Mouse (Mus musculus): ENCODE data around the gene Cfap100.

Gene Cfap100

DNA sequence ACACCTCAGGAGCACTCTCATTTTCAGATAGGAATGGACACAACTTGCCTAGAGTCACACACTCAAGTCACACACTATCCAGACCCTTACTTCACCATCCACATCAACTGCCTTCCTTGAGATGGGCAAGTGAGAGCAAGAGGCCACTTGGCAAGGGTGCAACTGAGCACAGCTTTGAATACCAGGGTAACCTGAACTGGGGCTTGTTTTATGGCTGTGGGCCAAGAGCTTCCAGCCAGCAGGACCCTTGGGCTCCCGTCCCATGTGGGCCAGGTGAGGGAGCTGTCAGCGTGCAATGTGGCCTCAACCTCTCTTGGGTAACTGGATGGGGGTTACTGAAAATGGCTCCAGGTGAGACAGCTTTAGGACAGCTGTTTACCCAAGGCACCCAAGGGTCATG lies 28.8 kb upstream of the Cfap100 start:
- DNase-seq (ENCODE audit: low read depth) = no peak

DNA sequence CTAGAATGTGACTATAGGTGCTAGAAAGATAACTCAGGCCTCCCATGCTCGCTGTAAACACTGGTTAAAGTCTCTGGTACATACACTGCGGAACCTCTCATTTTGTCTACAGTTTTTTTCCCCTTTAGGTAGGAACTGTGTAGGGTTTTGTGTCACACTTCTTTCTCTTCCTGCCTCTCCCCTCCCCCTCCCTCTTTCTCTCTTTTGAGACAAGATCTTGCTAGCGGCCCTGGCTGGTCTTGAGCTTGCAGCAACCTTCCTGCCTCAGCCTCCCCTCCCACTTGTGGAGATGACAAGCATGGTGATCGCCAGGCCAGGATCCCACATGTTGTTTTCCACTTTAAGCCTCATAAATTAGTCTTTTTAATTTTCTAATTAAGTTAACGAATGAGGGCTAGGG lies 25.2 kb upstream of the Cfap100 start:
- DNase-seq (ENCODE audit: low read depth) = no peak

- no peak for DNase-seq (ENCODE audit: low read depth)
These were observed 24.0 kb upstream of the Cfap100 start for GRCm38 (mm10) chr6:90452603-90453002.

GRCm38 (mm10) chr6:90451512-90451911 lies 22.9 kb upstream of the Cfap100 start:
- no peak for DNase-seq (ENCODE audit: low read depth)

DNA sequence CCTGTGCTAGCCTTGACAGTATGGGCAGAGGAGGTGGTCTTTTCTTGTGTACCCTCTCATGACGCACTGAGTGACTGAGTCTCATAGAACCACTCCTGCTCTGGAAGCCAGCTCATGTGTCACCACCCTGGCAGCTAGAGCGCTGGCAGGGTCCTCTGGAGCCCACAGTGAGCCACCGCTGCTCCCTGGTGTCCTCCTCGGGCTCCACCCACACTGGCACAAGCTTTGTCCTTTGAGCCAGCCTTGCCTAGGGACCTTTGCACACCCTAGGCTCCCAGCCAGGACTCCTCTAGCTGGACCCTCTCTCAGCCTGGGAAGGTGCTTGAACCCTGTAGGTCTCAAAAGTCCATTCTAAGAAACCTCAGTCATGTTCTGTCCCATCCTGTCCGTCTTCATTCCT lies 22.1 kb upstream of the Cfap100 start:
- DNase-seq (ENCODE audit: low read depth) = no peak

GRCm38 (mm10) chr6:90450179-90450578 lies 21.6 kb upstream of the Cfap100 start:
- DNase-seq (ENCODE audit: low read depth) = peak; percentile 24

DNA sequence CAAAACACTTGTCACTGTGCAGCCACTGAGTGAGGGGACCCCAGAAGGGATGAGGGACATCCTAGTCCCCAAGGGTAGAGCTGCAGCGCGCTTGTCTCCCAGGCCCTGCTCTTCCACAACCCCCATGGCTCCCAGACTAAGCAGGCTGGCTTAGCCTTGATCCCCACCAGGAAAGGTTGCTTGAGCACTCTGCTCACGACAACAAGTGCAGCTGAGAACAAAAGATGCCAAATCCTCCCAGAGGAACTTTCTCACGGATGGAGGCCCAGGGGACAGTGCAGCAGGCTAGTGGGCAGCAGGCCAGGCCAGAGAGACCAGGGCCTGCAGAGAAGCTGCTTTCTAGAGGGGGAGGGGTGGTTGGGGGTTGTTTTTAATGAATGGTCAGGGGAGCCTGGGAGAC lies 18.3 kb upstream of the Cfap100 start:
- no peak for DNase-seq (ENCODE audit: low read depth)

DNA sequence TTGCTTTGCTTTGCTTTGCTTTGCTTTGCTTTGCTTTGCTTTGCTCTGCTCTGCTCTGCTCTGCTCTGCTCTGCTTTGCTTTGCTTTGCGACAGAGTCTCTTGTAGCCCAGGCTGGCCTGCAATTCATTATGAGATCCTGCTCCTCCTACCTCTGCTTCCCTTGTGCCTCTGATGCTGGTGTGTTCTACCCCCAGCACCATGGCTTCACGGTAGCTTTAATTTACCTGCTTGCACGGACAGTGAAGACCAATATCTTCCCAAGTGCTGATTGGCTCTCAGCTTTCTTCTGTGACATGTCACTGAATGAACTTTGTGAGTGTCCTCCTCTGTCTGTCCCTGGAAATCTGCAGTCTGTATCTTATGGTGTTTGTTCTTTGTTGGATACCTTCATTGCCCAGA lies 8.4 kb upstream of the Cfap100 start:
- no peak for DNase-seq (ENCODE audit: low read depth)

DNA sequence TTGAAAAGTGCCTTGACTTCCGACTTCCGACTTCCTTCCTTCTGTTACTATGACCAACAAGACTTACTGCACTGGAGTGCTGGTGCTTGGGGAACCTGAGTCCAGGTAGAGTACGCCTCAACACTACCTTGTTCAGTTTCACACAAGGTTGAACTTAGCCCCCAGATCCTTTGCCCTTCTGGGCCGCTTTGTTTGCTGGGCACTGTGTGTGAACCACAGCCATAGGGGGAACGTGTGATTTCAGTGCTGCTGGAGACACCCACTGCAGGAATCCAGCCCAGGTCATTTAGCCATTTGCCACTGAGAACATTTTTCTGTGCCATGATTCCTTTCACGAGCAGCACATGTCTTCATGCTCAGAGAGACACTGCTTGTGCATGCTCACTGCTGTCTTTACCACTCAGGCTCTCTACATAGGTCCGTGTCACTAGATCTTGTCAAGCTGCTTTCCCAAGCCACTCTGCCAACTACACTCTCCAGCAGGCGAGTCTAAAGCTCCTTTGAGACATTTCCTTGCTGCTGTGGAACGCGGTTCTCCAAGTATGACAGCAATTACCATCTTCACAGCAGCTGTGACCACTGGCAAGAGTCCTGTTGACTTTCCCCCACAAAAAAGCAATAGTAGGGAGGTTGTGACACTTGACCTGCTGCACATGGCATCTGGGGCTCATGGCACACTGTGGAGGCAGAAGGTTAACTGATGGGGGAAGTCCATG lies 7.8 kb upstream of the Cfap100 start:
- DNase-seq (ENCODE audit: low read depth) = no peak

GRCm38 (mm10) chr6:90435195-90435618 lies 6.6 kb upstream of the Cfap100 start:
- DNase-seq (ENCODE audit: low read depth) = peak; percentile 48

- DNase-seq (ENCODE audit: low read depth) = no peak
These were observed 6.1 kb upstream of the Cfap100 start for GRCm38 (mm10) chr6:90434687-90435086.

- DNase-seq (ENCODE audit: low read depth) = no peak
These were observed 2.9 kb upstream of the Cfap100 start for GRCm38 (mm10) chr6:90431487-90431886.

DNA sequence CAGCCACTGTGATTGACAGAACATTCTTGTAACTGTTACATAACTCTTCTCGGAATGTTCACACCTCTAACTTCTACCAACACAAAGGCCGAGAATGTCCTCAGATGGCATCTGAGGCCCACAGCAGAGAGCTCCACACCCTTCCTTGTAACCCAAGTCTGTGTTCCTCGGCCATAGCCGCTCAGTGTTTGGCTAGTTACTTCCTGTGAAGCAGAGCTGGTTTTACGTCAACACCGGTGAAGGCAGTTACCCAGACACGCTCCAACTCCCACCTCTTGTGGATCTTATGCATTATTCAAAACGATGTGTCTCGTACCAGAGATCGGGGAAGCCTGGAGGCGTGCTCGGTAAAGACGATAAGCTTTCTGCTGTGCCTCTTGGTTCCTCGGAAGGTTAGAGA lies 1.3 kb upstream of the Cfap100 start:
- no peak for DNase-seq (ENCODE audit: low read depth)

GRCm38 (mm10) chr6:90426003-90426402 lies 2.6 kb downstream of the Cfap100 start:
- no peak for DNase-seq (ENCODE audit: low read depth)

- DNase-seq (ENCODE audit: low read depth) = no peak
These were observed 3.2 kb downstream of the Cfap100 start for GRCm38 (mm10) chr6:90425361-90425760.

- DNase-seq (ENCODE audit: low read depth) = peak; percentile 74
These were observed 6.0 kb downstream of the Cfap100 start for GRCm38 (mm10) chr6:90422565-90422964.

- no peak for DNase-seq (ENCODE audit: low read depth)
These were observed 16.7 kb downstream of the Cfap100 start for GRCm38 (mm10) chr6:90411926-90412325.

- DNase-seq (ENCODE audit: low read depth) = no peak
These were observed 17.6 kb downstream of the Cfap100 start for GRCm38 (mm10) chr6:90410972-90411371.

GRCm38 (mm10) chr6:90408632-90409031 lies 20.0 kb downstream of the Cfap100 start:
- DNase-seq (ENCODE audit: low read depth) = no peak

- no peak for DNase-seq (ENCODE audit: low read depth)
These were observed 31.3 kb downstream of the Cfap100 start for GRCm38 (mm10) chr6:90397291-90397690.

DNA sequence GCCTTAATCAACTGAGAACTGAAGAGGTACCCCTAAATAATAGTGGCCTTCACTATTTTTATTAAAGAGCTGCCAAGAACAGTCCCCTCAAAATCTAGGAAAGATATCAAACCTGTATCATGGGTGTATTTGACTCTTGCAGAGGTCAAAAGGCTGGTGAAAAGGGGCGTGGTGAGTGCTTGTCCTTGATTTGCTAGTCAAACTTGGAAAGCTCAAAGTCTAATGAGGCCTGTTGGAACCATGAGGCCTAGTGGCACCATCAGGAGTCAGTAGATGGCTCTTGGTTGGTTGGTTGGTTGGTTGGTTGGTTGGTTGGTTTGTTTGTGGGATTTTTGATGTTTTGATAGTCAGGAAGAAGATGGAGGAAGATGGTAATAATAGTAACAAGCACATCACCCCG lies 32.8 kb downstream of the Cfap100 start:
- DNase-seq (ENCODE audit: low read depth) = no peak

GRCm38 (mm10) chr6:90393948-90394347 lies 34.6 kb downstream of the Cfap100 start:
- DNase-seq (ENCODE audit: low read depth) = no peak

DNA sequence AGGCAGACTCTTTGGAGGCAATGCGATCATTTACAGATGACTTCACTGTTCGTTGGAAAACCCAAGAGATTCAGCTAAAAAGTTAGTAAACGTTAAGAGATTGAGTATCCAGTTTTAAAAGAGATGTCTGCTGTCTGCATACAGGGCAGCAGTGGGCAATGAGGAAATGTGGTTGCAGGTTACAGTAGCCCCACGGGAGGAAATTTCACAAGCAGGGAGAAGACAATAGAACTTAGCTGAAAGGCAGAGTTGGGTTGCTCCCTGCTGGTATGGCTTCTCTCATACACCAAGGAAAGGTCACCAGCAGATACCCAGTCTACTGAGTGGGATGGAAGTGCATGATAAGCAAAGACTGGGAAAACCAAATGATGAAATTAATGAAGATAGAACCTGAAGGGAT lies 38.0 kb downstream of the Cfap100 start:
- DNase-seq (ENCODE audit: low read depth) = no peak

GRCm38 (mm10) chr6:90381465-90381864 lies 47.1 kb downstream of the Cfap100 start:
- DNase-seq (ENCODE audit: low read depth) = no peak

Measured in induced T-regulatory cell, adult 2 months (primary cell).